Mouse (Mus musculus) forebrain, embryonic 12.5 days (tissue): Measurements from ENCODE around the gene Mogat2. TPM values are rescaled to one million over a fixed set of nuclear protein-coding genes. Genes with fewer than 3 reads are reported as not detected.
A peak's percentile ranks its signal among the peaks of the same experiment; 100 is the strongest.

Source experiments
- ATAC-seq: fragments of 200-750 bp; cut with Nextera tagmentation; 2 replicates; pipeline ENCODE4 v1.8.0; 2017; ENCODE audit warnings: moderate TSS enrichment; ENCODE audit not compliant: low FRiP score
- H3K27ac ChIP-seq: fragments of 300-500 bp; sonication (generic); 2 replicates; pipeline ENCODE4 v1.5.1; 2016; ENCODE audit warnings: mild to moderate bottlenecking
- H3K27me3 ChIP-seq: fragments of 300-500 bp; sonication (generic); 2 replicates; pipeline ENCODE4 v1.6.1; 2016; ENCODE audit warnings: mild to moderate bottlenecking
- H3K36me3 ChIP-seq: fragments of 300-500 bp; sonication (generic); replicated peaks from 2 replicates; pipeline ENCODE4 v1.6.1; 2016; ENCODE audit warnings: mild to moderate bottlenecking
- H3K4me1 ChIP-seq: fragments of 300-500 bp; sonication (generic); 2 replicates; pipeline ENCODE4 v1.6.1; 2016
- H3K4me2 ChIP-seq: fragments of 300-500 bp; sonication (generic); 2 replicates; pipeline ENCODE4 v1.6.1; 2016; ENCODE audit warnings: mild to moderate bottlenecking, moderate library complexity
- H3K4me3 ChIP-seq: fragments of 300-500 bp; sonication (generic); replicated peaks from 2 replicates; pipeline ENCODE4 v1.5.1; 2016; ENCODE audit warnings: mild to moderate bottlenecking
- H3K9ac ChIP-seq: fragments of 300-500 bp; sonication (generic); 2 replicates; pipeline ENCODE4 v1.6.1; 2016; ENCODE audit warnings: mild to moderate bottlenecking
- H3K9me3 ChIP-seq: fragments of 300-500 bp; sonication (generic); 2 replicates; pipeline ENCODE4 v1.6.1; 2016
- WGBS: fragments of 180-500 bp; shearing (Covaris S2); methylation state at CpG from one replicate; pipeline ENCODE4 v1.1.7; 2016; 5-methylcytosine and 5-hydroxymethylcytosine counted together
- polyA plus RNA-seq: library from polyadenylated mRNA; unstranded; fragments of >200 nt; fragmentation: Nextera tagmentation; extraction: Ambion mirVana; gene quantifications from 2 replicates; pipeline ENCODE4 v1.2.1, GENCODE M21; 2016

The Mogat2 gene
- polyA plus RNA-seq: 4.5 and 4.8 TPM in 2 replicates

DNA sequence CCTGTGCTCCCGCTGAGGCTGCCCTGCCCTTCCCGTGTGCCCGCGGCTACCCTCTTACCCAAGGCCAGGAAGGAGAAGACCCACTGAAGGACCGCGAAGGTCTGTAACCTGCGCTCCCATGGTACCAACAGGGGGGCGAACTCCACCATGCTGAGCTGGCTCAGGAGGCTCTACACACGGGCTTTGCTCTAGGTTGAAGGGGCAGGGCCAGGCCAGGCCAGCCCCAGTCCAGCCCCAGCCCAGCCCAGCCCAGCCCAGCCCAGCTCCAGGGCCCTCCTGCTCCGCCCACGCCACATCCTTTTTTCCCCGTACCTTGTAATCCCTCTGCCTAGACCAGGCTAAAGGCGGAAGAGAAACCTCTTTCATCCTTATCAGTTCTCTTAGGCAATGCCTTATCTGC lies at the start of gene Mogat2:
Gene Mogat2, minus strand, starts transcription at position 203 of the 400 bp plus-strand sequence.
- Histone ChIP-seq H3K4me1 (peaks cover 19% of the 10 kb centered on the region), H3K9ac (no peak within 1 kb of the TSS), H3K4me3 (no peak within 1 kb of the TSS), H3K9me3 (no peaks in the 10 kb centered on the region), H3K36me3 (no peaks in the 10 kb centered on the region), H3K4me2 (no peak within 1 kb of the TSS; the same call in 1 of the 2 replicates), H3K27ac (no peak within 1 kb of the TSS), H3K27me3 (peaks cover 22% of the 10 kb centered on the region)
- WGBS: 9% methylated on average over 13 of the region's 13 CpGs
- ATAC-seq: no peak

- Histone ChIP-seq H3K36me3 (no peaks in the 10 kb centered on the region; the same call in 1 of the 2 replicates), H3K4me1 (peaks cover 22% of the 10 kb centered on the region), H3K4me3 (no peak overlapping the region), H3K27ac (peak overlapping the region; percentile 25), H3K27me3 (no peaks in the 10 kb centered on the region), H3K9me3 (no peaks in the 10 kb centered on the region), H3K9ac (no peak overlapping the region), H3K4me2 (no peak overlapping the region)
- WGBS: 48% methylated on average over 3 of the region's 3 CpGs
- ATAC-seq: peak; percentile 90
Measured at GRCm38 (mm10) chr7:99287287-99287686, 48.9 kb upstream of the Mogat2 start.

DNA sequence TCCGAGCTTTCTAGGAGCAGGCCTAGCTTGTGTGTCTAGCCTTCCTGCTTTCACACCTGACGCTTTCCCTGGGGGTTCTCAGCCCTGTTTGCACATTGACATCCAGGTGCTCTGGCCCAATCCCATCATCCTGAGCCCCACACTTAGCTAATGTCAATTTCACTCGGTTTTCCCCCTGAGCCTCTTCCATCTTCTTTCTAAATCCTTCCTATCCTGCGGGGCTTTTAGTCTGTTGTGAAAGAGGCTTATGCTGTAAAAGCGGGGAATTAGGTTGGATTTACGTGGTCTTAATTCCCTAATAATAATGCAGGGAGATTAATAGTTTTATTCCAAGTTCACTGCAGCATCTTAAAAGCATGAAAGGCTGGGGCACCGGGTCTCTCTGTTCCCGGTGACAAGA lies 41.2 kb upstream of the Mogat2 start:
- H3K4me1 ChIP-seq: peaks cover 25% of the 10 kb centered on the region
- 36% methylated on average over 8 of the region's 8 CpGs for WGBS
- no peak overlapping the region for H3K4me2 ChIP-seq
- H3K9me3 ChIP-seq: no peaks in the 10 kb centered on the region
- H3K27ac ChIP-seq: peak overlapping the region; percentile 13; the same call in 1 of the 2 replicates
- no peaks in the 10 kb centered on the region for H3K27me3 ChIP-seq
- H3K4me3 ChIP-seq: no peak overlapping the region
- no peak for ATAC-seq
- peaks cover 3% of the 10 kb centered on the region; the same call in 1 of the 2 replicates for H3K36me3 ChIP-seq
- no peak overlapping the region for H3K9ac ChIP-seq

DNA sequence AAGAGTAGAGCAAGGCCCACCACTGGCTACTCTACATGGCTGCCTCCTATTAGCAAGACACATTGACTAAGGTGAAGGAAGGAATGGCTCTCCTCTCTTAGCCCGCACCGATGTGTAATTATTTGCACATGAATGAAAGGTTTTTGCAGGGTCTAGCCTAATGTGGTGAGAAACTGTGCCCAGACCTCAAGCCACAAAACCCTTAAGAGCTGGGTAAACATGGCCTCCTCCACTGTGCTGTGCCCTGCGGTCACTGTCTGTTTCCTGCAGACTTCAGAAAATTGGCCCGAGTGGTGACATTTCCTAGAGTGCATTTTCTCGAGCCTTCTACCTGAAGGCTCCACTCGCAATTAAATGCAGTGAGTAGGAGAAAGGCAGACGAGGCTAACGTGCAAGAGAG lies 39.9 kb upstream of the Mogat2 start:
- Histone ChIP-seq H3K27me3 (no peaks in the 10 kb centered on the region), H3K4me3 (no peak overlapping the region), H3K36me3 (peaks cover 3% of the 10 kb centered on the region; the same call in 1 of the 2 replicates), H3K9me3 (no peaks in the 10 kb centered on the region), H3K27ac (no peak overlapping the region), H3K4me2 (no peak overlapping the region), H3K4me1 (peaks cover 35% of the 10 kb centered on the region), H3K9ac (no peak overlapping the region)
- ATAC-seq: no peak
- 91% methylated on average over 8 of the region's 8 CpGs for WGBS

DNA sequence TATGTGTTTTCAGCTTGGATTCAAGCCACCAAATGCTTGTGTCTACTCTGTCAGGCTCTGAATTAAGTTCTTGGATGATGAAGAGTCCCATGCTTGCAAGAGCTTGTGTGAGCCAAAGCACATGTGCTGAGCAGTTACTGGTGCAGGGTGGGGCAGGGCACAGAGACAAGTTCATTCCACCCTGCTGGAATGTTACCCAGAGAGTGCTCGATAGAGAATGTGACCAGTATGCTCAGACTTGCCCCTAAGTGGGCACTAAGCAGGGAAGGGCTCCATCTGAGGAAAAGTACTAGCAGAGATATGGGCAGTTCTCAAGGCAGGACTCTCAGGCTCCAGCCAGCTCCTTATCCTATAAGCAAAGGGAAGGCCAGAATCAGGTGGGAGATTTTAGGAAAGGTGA lies 38.3 kb upstream of the Mogat2 start:
- no peak overlapping the region for H3K27ac ChIP-seq
- H3K4me1 ChIP-seq: peaks cover 42% of the 10 kb centered on the region
- H3K36me3 ChIP-seq: peaks cover 3% of the 10 kb centered on the region; the same call in 1 of the 2 replicates
- H3K9me3 ChIP-seq: no peaks in the 10 kb centered on the region
- no peak overlapping the region for H3K9ac ChIP-seq
- no peak overlapping the region for H3K4me2 ChIP-seq
- H3K27me3 ChIP-seq: no peaks in the 10 kb centered on the region
- ATAC-seq: no peak
- no peak overlapping the region for H3K4me3 ChIP-seq
- 93% methylated on average over 1 of the region's 1 CpGs for WGBS

DNA sequence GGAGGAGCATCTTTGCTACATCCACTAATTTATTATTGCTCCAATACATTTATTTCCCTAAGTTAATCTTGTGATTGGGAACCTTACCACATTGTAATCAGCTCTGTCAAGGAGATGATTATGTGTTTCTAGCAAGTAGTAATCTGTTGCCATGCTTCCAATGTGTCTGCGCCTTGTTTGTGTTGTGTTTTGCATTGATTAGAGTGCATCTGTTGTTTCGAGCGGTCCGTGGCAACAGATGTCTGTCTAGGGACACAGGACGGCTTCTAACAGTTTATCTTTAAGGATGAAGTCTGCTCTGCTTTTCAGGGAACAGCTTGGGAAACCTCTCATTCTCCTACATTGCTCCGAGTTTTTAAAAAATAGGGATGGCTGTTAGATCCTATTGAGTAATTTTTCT lies 36.7 kb upstream of the Mogat2 start:
- WGBS: 58% methylated on average over 6 of the region's 6 CpGs
- no peak overlapping the region for H3K4me3 ChIP-seq
- no peaks in the 10 kb centered on the region for H3K27me3 ChIP-seq
- H3K4me2 ChIP-seq: no peak overlapping the region
- no peak overlapping the region for H3K27ac ChIP-seq
- no peaks in the 10 kb centered on the region for H3K9me3 ChIP-seq
- peaks cover 55% of the 10 kb centered on the region for H3K4me1 ChIP-seq
- ATAC-seq: no peak
- peaks cover 3% of the 10 kb centered on the region; the same call in 1 of the 2 replicates for H3K36me3 ChIP-seq
- H3K9ac ChIP-seq: no peak overlapping the region

- WGBS: 75% methylated on average over 9 of the region's 9 CpGs
- Histone ChIP-seq H3K4me3 (peak overlapping the region; percentile 79), H3K27me3 (peaks cover 12% of the 10 kb centered on the region), H3K9ac (0 out of 2 replicates have a peak overlapping the region, but pooled peaks have one; percentile 8), H3K4me1 (peaks cover 62% of the 10 kb centered on the region), H3K36me3 (no peaks in the 10 kb centered on the region; the same call in 1 of the 2 replicates), H3K4me2 (peak overlapping the region; percentile 96), H3K9me3 (no peaks in the 10 kb centered on the region), H3K27ac (peak overlapping the region; percentile 50)
- no peak for ATAC-seq
Measured at GRCm38 (mm10) chr7:99271630-99272029, 33.2 kb upstream of the Mogat2 start.

DNA sequence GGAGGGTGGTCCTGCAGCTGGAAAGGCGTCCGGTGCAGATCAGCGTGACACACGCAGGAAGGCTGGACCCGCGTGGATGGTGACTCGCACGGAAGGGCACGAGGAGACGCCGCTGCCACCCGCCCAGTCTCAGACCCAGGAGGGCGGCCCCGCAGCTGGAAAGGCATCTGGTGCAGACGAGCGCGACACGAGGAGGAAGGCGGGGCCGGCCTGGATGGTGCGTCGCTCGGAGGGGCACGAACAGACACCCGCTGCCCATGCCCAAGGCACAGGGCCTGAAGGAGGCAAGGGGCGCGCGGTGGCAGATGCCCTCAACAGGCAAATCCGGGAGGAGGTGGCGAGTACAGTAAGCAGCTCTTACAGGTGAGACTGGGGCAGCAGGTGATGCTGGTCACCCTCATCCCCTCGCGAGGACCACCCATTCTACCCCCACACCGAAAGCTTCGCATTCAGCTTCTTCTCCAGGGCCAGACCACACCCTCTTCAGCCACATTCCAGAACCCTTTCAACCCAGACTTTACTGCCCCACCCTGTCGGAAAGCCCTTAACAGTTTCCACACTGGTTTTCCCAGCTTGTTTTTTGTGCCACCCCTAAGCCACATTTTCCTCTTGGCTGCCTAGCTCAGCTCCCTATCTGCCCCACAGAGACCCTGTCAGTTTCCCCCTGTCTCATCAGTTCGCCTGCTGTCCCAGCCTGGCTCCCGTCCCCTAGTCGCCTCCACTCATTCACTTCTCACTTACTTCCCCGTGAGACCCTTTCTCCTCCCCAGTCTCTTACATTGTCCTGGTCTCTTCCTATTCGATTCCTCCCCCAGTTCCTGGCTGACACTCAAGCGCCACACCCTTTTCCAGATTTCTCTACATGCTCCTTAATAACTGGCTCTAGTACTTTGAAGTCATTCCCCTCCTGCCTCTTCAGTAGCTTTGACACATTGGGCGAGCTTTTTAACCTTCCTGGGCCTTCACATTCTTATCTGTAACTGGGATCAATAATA lies 30.8 kb upstream of the Mogat2 start:
- H3K9me3 ChIP-seq: no peaks in the 10 kb centered on the region
- H3K4me1 ChIP-seq: peaks cover 60% of the 10 kb centered on the region
- peaks cover 19% of the 10 kb centered on the region for H3K27me3 ChIP-seq
- H3K36me3 ChIP-seq: no peaks in the 10 kb centered on the region
- H3K4me2 ChIP-seq: peak overlapping the region; percentile 96
- H3K9ac ChIP-seq: peak overlapping the region; percentile 83
- H3K27ac ChIP-seq: no peak overlapping the region
- 7% methylated on average over 42 of the region's 42 CpGs for WGBS
- ATAC-seq: peak; percentile 15; the same call in 1 of the 2 replicates
- peak overlapping the region; percentile 79 for H3K4me3 ChIP-seq

DNA sequence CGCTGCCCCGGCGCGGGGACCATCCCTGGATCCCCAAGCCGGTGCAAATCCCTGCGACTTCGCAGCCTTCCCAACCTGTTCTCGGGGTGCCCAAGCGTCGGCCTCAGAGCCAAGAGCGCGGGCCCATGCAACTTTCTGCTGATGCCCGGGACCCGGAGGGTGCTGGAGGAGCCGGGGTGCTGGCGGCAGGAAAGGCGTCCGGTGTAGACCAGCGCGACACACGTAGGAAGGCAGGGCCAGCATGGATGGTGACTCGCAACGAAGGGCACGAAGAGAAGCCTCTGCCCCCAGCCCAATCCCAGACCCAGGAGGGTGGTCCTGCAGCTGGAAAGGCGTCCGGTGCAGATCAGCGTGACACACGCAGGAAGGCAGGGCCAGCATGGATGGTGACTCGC lies 30.1 kb upstream of the Mogat2 start:
- Histone ChIP-seq H3K4me3 (peak overlapping the region; percentile 79), H3K27me3 (peaks cover 19% of the 10 kb centered on the region), H3K27ac (peak overlapping the region; percentile 98), H3K9me3 (no peaks in the 10 kb centered on the region), H3K4me2 (peak overlapping the region; percentile 96), H3K4me1 (peaks cover 54% of the 10 kb centered on the region), H3K36me3 (no peaks in the 10 kb centered on the region), H3K9ac (peak overlapping the region; percentile 83)
- ATAC-seq: no peak; the same call in none of the 2 replicates
- under 1% methylated on average over 29 of the region's 29 CpGs for WGBS

GRCm38 (mm10) chr7:99267897-99268505 lies 29.6 kb upstream of the Mogat2 start:
- peak; percentile 92 for ATAC-seq
- Histone ChIP-seq H3K4me3 (peak overlapping the region; percentile 79), H3K27me3 (peaks cover 19% of the 10 kb centered on the region), H3K4me1 (peaks cover 49% of the 10 kb centered on the region), H3K4me2 (peak overlapping the region; percentile 96), H3K36me3 (no peaks in the 10 kb centered on the region), H3K27ac (peak overlapping the region; percentile 98), H3K9me3 (no peaks in the 10 kb centered on the region), H3K9ac (peak overlapping the region; percentile 83)
- 1% methylated on average over 59 of the region's 59 CpGs for WGBS

- H3K4me1 ChIP-seq: peaks cover 47% of the 10 kb centered on the region
- peaks cover 19% of the 10 kb centered on the region for H3K27me3 ChIP-seq
- H3K27ac ChIP-seq: peak within 1 kb of the TSS; percentile 98
- H3K9ac ChIP-seq: peak within 1 kb of the TSS; percentile 83
- peak within 1 kb of the TSS; percentile 79 for H3K4me3 ChIP-seq
- H3K9me3 ChIP-seq: no peaks in the 10 kb centered on the region
- ATAC-seq: peak; percentile 72
- WGBS: 1% methylated on average over 34 of the region's 34 CpGs
- H3K36me3 ChIP-seq: no peaks in the 10 kb centered on the region
- peak within 1 kb of the TSS; percentile 96 for H3K4me2 ChIP-seq
Measured at GRCm38 (mm10) chr7:99267251-99267896, 29.0 kb upstream of the Mogat2 start, which contains the start of gene Map6. Map6 (plus strand) TSS chr7:99267447.

DNA sequence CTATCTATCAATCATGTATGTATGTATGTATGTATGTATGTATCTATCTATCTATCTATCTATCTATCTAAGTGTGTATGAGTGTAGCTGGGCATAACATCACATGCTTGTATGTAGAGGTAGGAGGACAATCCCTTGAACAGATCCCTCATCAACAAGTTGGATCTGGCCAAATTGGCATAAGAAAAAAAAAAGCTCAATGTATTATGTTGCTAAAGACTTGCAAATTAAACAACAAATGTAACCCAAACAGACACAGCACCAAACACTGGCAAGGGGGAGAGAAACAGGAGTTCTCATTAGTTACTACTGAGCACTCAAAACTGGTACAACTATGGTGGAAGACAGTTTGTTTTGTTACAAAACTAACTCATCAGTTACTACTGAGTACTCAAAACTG lies 26.2 kb upstream of the Mogat2 start:
- Histone ChIP-seq H3K4me2 (no peak overlapping the region), H3K9ac (no peak overlapping the region), H3K4me3 (no peak overlapping the region), H3K27me3 (peaks cover 16% of the 10 kb centered on the region), H3K36me3 (no peaks in the 10 kb centered on the region), H3K9me3 (no peaks in the 10 kb centered on the region), H3K27ac (no peak overlapping the region), H3K4me1 (peaks cover 25% of the 10 kb centered on the region)
- no peak for ATAC-seq
